Mouse (Mus musculus): ENCODE measurements around the gene Ftl1. TPM values are rescaled to one million over a fixed set of nuclear protein-coding genes. Genes with fewer than 3 reads are reported as not detected.

The Ftl1 gene
- polyA plus RNA-seq, 1 experiment from 2014 or later: 5,581 TPM

Other genes with a start within 250 kb of the Ftl1 start
- 1.0 and 1.1 TPM in 2 replicates for gene Dkkl1, start 247.7 kb downstream of the Ftl1 start, polyA plus RNA-seq (2015; fragmentation: Nextera tagmentation; extraction: Ambion mirVana)
- gene Tead2, start 244.1 kb downstream of the Ftl1 start, polyA plus RNA-seq (2015; fragmentation: Nextera tagmentation; extraction: Ambion mirVana): 93.2 and 97.0 TPM in 2 replicates
- 3.5 and 3.6 TPM in 2 replicates for gene Cd37, start 220.8 kb downstream of the Ftl1 start, polyA plus RNA-seq (2015; fragmentation: Nextera tagmentation; extraction: Ambion mirVana)
- not detected in 2 replicates for gene Slc6a16, start 218.8 kb downstream of the Ftl1 start, polyA plus RNA-seq (2015; fragmentation: Nextera tagmentation; extraction: Ambion mirVana)
- not detected in 2 replicates for gene Slc6a21, start 182.4 kb downstream of the Ftl1 start, polyA plus RNA-seq (2015; fragmentation: Nextera tagmentation; extraction: Ambion mirVana)
- gene Trpm4, start 126.1 kb downstream of the Ftl1 start, polyA plus RNA-seq (2015; fragmentation: Nextera tagmentation; extraction: Ambion mirVana): 20.4 and 29.1 TPM in 2 replicates
- 0.97 and 1.2 TPM in 2 replicates for gene Hrc, start 124.6 kb downstream of the Ftl1 start, polyA plus RNA-seq (2015; fragmentation: Nextera tagmentation; extraction: Ambion mirVana)
- 5.6 and 6.9 TPM in 2 replicates for gene Ppfia3, start 92.9 kb downstream of the Ftl1 start, polyA plus RNA-seq (2015; fragmentation: Nextera tagmentation; extraction: Ambion mirVana)
- gene Lin7b, start 89.3 kb downstream of the Ftl1 start, polyA plus RNA-seq (2015; fragmentation: Nextera tagmentation; extraction: Ambion mirVana): 1.9 and 2.4 TPM in 2 replicates
- gene Snrnp70, start 64.1 kb downstream of the Ftl1 start, polyA plus RNA-seq (2015; fragmentation: Nextera tagmentation; extraction: Ambion mirVana): 195 and 200 TPM in 2 replicates
- gene Kcna7, start 54.2 kb downstream of the Ftl1 start, polyA plus RNA-seq (2015; fragmentation: Nextera tagmentation; extraction: Ambion mirVana): 0.13 and 0.19 TPM in 2 replicates
- gene Ntf5, start 46.2 kb downstream of the Ftl1 start, polyA plus RNA-seq (2015; fragmentation: Nextera tagmentation; extraction: Ambion mirVana): 1.7 and 2.1 TPM in 2 replicates
- gene Lhb, start 39.1 kb downstream of the Ftl1 start, polyA plus RNA-seq (2015; fragmentation: Nextera tagmentation; extraction: Ambion mirVana): 0.27 and 0.52 TPM in 2 replicates
- 39.6 and 42.4 TPM in 2 replicates for gene Gys1, start 25.0 kb downstream of the Ftl1 start, polyA plus RNA-seq (2015; fragmentation: Nextera tagmentation; extraction: Ambion mirVana)
- gene Ruvbl2, start 21.8 kb downstream of the Ftl1 start, polyA plus RNA-seq (2015; fragmentation: Nextera tagmentation; extraction: Ambion mirVana): 147 and 150 TPM in 2 replicates
- 181 and 185 TPM in 2 replicates for gene Bax, start 7.0 kb upstream of the Ftl1 start, polyA plus RNA-seq (2015; fragmentation: Nextera tagmentation; extraction: Ambion mirVana)
- gene Tulp2, start 22.0 kb upstream of the Ftl1 start, polyA plus RNA-seq (2015; fragmentation: Nextera tagmentation; extraction: Ambion mirVana): 1.8 and 1.9 TPM in 2 replicates
- not detected in 2 replicates for gene Gm45808, start 26.9 kb upstream of the Ftl1 start, polyA plus RNA-seq (2015; fragmentation: Nextera tagmentation; extraction: Ambion mirVana)
- gene Dhdh, start 28.9 kb upstream of the Ftl1 start, polyA plus RNA-seq (2015; fragmentation: Nextera tagmentation; extraction: Ambion mirVana): 2.6 and 2.7 TPM in 2 replicates
- gene Nucb1, start 50.5 kb upstream of the Ftl1 start, polyA plus RNA-seq (2015; fragmentation: Nextera tagmentation; extraction: Ambion mirVana): 209 and 229 TPM in 2 replicates
- 16.5 and 17.0 TPM in 2 replicates for gene Ppp1r15a, start 66.4 kb upstream of the Ftl1 start, polyA plus RNA-seq (2015; fragmentation: Nextera tagmentation; extraction: Ambion mirVana)
- gene Plekha4, start 66.4 kb upstream of the Ftl1 start, polyA plus RNA-seq (2015; fragmentation: Nextera tagmentation; extraction: Ambion mirVana): 0.83 and 1.5 TPM in 2 replicates
- gene Hsd17b14, start 95.0 kb upstream of the Ftl1 start, polyA plus RNA-seq (2015; fragmentation: Nextera tagmentation; extraction: Ambion mirVana): 2.1 and 2.8 TPM in 2 replicates
- gene Bcat2, start 110.3 kb upstream of the Ftl1 start, polyA plus RNA-seq (2015; fragmentation: Nextera tagmentation; extraction: Ambion mirVana): 59.5 and 67.6 TPM in 2 replicates
- 0.18 and 0.30 TPM in 2 replicates for gene Fgf21, start 155.6 kb upstream of the Ftl1 start, polyA plus RNA-seq (2015; fragmentation: Nextera tagmentation; extraction: Ambion mirVana)
- 0.38 and 0.73 TPM in 2 replicates for gene Fut1, start 157.4 kb upstream of the Ftl1 start, polyA plus RNA-seq (2015; fragmentation: Nextera tagmentation; extraction: Ambion mirVana)
- gene Izumo1, start 161.9 kb upstream of the Ftl1 start, polyA plus RNA-seq (2015; fragmentation: Nextera tagmentation; extraction: Ambion mirVana): 0.13 TPM in 1 of 2 replicates, not detected in the other
- 9.8 and 9.9 TPM in 2 replicates for gene Rasip1, start 167.6 kb upstream of the Ftl1 start, polyA plus RNA-seq (2015; fragmentation: Nextera tagmentation; extraction: Ambion mirVana)
- gene Mamstr, start 180.1 kb upstream of the Ftl1 start, polyA plus RNA-seq (2015; fragmentation: Nextera tagmentation; extraction: Ambion mirVana): 5.2 and 7.3 TPM in 2 replicates
- 12.2 and 12.8 TPM in 2 replicates for gene Fut2, start 206.5 kb upstream of the Ftl1 start, polyA plus RNA-seq (2015; fragmentation: Nextera tagmentation; extraction: Ambion mirVana)
- 0.73 TPM in 2 replicates for gene Ntn5, start 224.1 kb upstream of the Ftl1 start, polyA plus RNA-seq (2015; fragmentation: Nextera tagmentation; extraction: Ambion mirVana)
- gene Sec1, start 234.5 kb upstream of the Ftl1 start, polyA plus RNA-seq (2015; fragmentation: Nextera tagmentation; extraction: Ambion mirVana): 1.9 and 2.0 TPM in 2 replicates
- gene Car11, start 240.0 kb upstream of the Ftl1 start, polyA plus RNA-seq (2015; fragmentation: Nextera tagmentation; extraction: Ambion mirVana): 5.5 and 6.4 TPM in 2 replicates
- 3.1 and 3.4 TPM in 2 replicates for gene Dbp, start 245.2 kb upstream of the Ftl1 start, polyA plus RNA-seq (2015; fragmentation: Nextera tagmentation; extraction: Ambion mirVana)